Mouse (Mus musculus) limb, embryonic 10.5 days (tissue): ENCODE measurements around the gene Oas1f. TPM values are rescaled to one million over a fixed set of nuclear protein-coding genes. Genes with fewer than 3 reads are reported as not detected.
"Not testable (repeated sequence)": the region's sequence is repeated elsewhere in the genome, so short reads cannot be mapped to it uniquely, and the experiment has no call there.

Source experiments
- DNase-seq: peaks from one replicate; pipeline ENCODE4 v3.0.0-alpha.2; 2017; ENCODE audit warnings: low spot score
- H3K27ac ChIP-seq: fragments of 300-500 bp; sonication (generic); 2 replicates; pipeline ENCODE4 v1.5.1; 2016; ENCODE audit warnings: mild to moderate bottlenecking
- H3K27me3 ChIP-seq: fragments of 300-500 bp; sonication (generic); 2 replicates; pipeline ENCODE4 v1.6.1; 2016; ENCODE audit warnings: low read depth, mild to moderate bottlenecking; ENCODE audit not compliant: poor library complexity, severe bottlenecking
- H3K36me3 ChIP-seq: fragments of 300-500 bp; sonication (generic); 2 replicates; pipeline ENCODE4 v1.6.1; 2016; ENCODE audit warnings: mild to moderate bottlenecking, moderate library complexity
- H3K4me1 ChIP-seq: fragments of 300-500 bp; sonication (generic); 2 replicates; pipeline ENCODE4 v1.6.1; 2016
- H3K4me3 ChIP-seq: fragments of 300-500 bp; sonication (generic); 2 replicates; pipeline ENCODE4 v1.5.1; 2016; ENCODE audit warnings: mild to moderate bottlenecking, moderate library complexity
- H3K9me3 ChIP-seq: fragments of 300-500 bp; sonication (generic); replicated peaks from 2 replicates; pipeline ENCODE4 v1.6.1; 2016; ENCODE audit warnings: mild to moderate bottlenecking
- WGBS: fragments of 180-500 bp; shearing (Covaris S2); methylation state at CpG from one replicate; pipeline ENCODE4 v1.1.7; 2016; 5-methylcytosine and 5-hydroxymethylcytosine counted together
- polyA plus RNA-seq: library from polyadenylated mRNA; unstranded; fragments of >200 nt; fragmentation: Nextera tagmentation; extraction: Ambion mirVana; gene quantifications from 2 replicates; pipeline ENCODE4 v1.2.1, GENCODE M21; 2016

Gene Oas1f
- not detected in 2 replicates for polyA plus RNA-seq

GRCm38 (mm10) chr5:120847067-120847466 lies at the start of gene Oas1f:
TSS of gene Oas1f (plus strand) at chr5:120847367.
- Histone ChIP-seq H3K9me3 (no peaks in the 10 kb centered on the region), H3K27ac (no peak within 1 kb of the TSS), H3K4me1 (no peaks in the 10 kb centered on the region), H3K36me3 (no peaks in the 10 kb centered on the region), H3K4me3 (no peak within 1 kb of the TSS), H3K27me3 (no peaks in the 10 kb centered on the region)
- DNase-seq: no peak
- WGBS: 86% methylated on average over 4 of the region's 4 CpGs

- H3K27me3 ChIP-seq, H3K27ac ChIP-seq, H3K4me3 ChIP-seq, H3K4me1 ChIP-seq, DNase-seq, H3K36me3 ChIP-seq, H3K9me3 ChIP-seq: not testable (repeated sequence)
- 83% methylated on average over 5 of the region's 5 CpGs for WGBS
These were observed 49.0 kb upstream of the Oas1f start for GRCm38 (mm10) chr5:120798147-120798546.

GRCm38 (mm10) chr5:120798943-120799342 lies 48.2 kb upstream of the Oas1f start:
- not testable (repeated sequence) for H3K4me3 ChIP-seq, DNase-seq, H3K4me1 ChIP-seq, H3K27me3 ChIP-seq, H3K9me3 ChIP-seq, H3K27ac ChIP-seq, H3K36me3 ChIP-seq
- 52% methylated on average over 2 of the region's 2 CpGs for WGBS

- Histone ChIP-seq H3K36me3 (no peaks in the 10 kb centered on the region), H3K4me1 (no peaks in the 10 kb centered on the region), H3K9me3 (no peaks in the 10 kb centered on the region), H3K27me3 (no peaks in the 10 kb centered on the region), H3K27ac (no peak overlapping the region), H3K4me3 (no peak overlapping the region)
- no peak for DNase-seq
- 79% methylated on average over 2 of the region's 2 CpGs for WGBS
These were observed 43.6 kb upstream of the Oas1f start for GRCm38 (mm10) chr5:120803596-120803995.

GRCm38 (mm10) chr5:120806458-120806857 lies 40.7 kb upstream of the Oas1f start:
- no peak overlapping the region for H3K27ac ChIP-seq
- 79% methylated on average over 1 of the region's 1 CpGs for WGBS
- no peaks in the 10 kb centered on the region for H3K9me3 ChIP-seq
- H3K27me3 ChIP-seq: no peaks in the 10 kb centered on the region
- H3K4me3 ChIP-seq: no peak overlapping the region
- no peaks in the 10 kb centered on the region for H3K36me3 ChIP-seq
- peaks cover 4% of the 10 kb centered on the region for H3K4me1 ChIP-seq
- peak; percentile 71 for DNase-seq

GRCm38 (mm10) chr5:120809171-120809570 lies 38.0 kb upstream of the Oas1f start:
- 45% methylated on average over 6 of the region's 6 CpGs for WGBS
- no peaks in the 10 kb centered on the region for H3K27me3 ChIP-seq
- no peak overlapping the region for H3K4me3 ChIP-seq
- H3K9me3 ChIP-seq: no peaks in the 10 kb centered on the region
- no peaks in the 10 kb centered on the region for H3K36me3 ChIP-seq
- no peak overlapping the region for H3K27ac ChIP-seq
- DNase-seq: no peak
- peaks cover 16% of the 10 kb centered on the region for H3K4me1 ChIP-seq

GRCm38 (mm10) chr5:120811951-120812819 lies 35.0 kb upstream of the Oas1f start, which contains the start of gene Oas1c:
TSS of gene Oas1c (minus strand) at chr5:120812514.
- peak within 1 kb of the TSS; percentile 39 for H3K4me3 ChIP-seq
- WGBS: 9% methylated on average over 18 of the region's 18 CpGs
- H3K9me3 ChIP-seq: no peaks in the 10 kb centered on the region
- peak; percentile 75 for DNase-seq
- H3K27me3 ChIP-seq: no peaks in the 10 kb centered on the region
- H3K27ac ChIP-seq: peak within 1 kb of the TSS; percentile 77
- no peaks in the 10 kb centered on the region for H3K36me3 ChIP-seq
- peaks cover 16% of the 10 kb centered on the region for H3K4me1 ChIP-seq

- no peaks in the 10 kb centered on the region for H3K36me3 ChIP-seq
- peaks cover 16% of the 10 kb centered on the region for H3K4me1 ChIP-seq
- no peak for DNase-seq
- H3K4me3 ChIP-seq: peak overlapping the region; percentile 39; the same call in 1 of the 2 replicates
- peak overlapping the region; percentile 77; the same call in 1 of the 2 replicates for H3K27ac ChIP-seq
- 86% methylated on average over 6 of the region's 6 CpGs for WGBS
- no peaks in the 10 kb centered on the region for H3K27me3 ChIP-seq
- H3K9me3 ChIP-seq: no peaks in the 10 kb centered on the region
These were observed 34.1 kb upstream of the Oas1f start for GRCm38 (mm10) chr5:120813023-120813422.

GRCm38 (mm10) chr5:120815949-120816348 lies 31.2 kb upstream of the Oas1f start:
- Histone ChIP-seq H3K4me3 (no peak overlapping the region), H3K4me1 (peaks cover 16% of the 10 kb centered on the region), H3K27ac (no peak overlapping the region), H3K36me3 (no peaks in the 10 kb centered on the region), H3K9me3 (no peaks in the 10 kb centered on the region), H3K27me3 (no peaks in the 10 kb centered on the region)
- 71% methylated on average over 3 of the region's 3 CpGs for WGBS
- DNase-seq: peak; percentile 47

- H3K36me3 ChIP-seq: no peaks in the 10 kb centered on the region
- no peaks in the 10 kb centered on the region for H3K9me3 ChIP-seq
- H3K27ac ChIP-seq: no peak overlapping the region
- DNase-seq: no peak
- H3K27me3 ChIP-seq: no peaks in the 10 kb centered on the region
- no peaks in the 10 kb centered on the region for H3K4me1 ChIP-seq
- H3K4me3 ChIP-seq: no peak overlapping the region
These were observed 28.2 kb upstream of the Oas1f start for GRCm38 (mm10) chr5:120818999-120819398.

GRCm38 (mm10) chr5:120831031-120831430 lies 16.1 kb upstream of the Oas1f start:
- Histone ChIP-seq H3K36me3 (no peaks in the 10 kb centered on the region), H3K4me1 (no peaks in the 10 kb centered on the region), H3K27me3 (peaks cover 15% of the 10 kb centered on the region; the same call in 1 of the 2 replicates), H3K4me3 (no peak overlapping the region), H3K27ac (no peak overlapping the region), H3K9me3 (no peaks in the 10 kb centered on the region)
- 87% methylated on average over 4 of the region's 4 CpGs for WGBS
- DNase-seq: no peak

GRCm38 (mm10) chr5:120833335-120834280 lies 13.6 kb upstream of the Oas1f start:
- Histone ChIP-seq H3K4me1 (no peaks in the 10 kb centered on the region), H3K9me3 (no peaks in the 10 kb centered on the region), H3K27me3 (peaks cover 15% of the 10 kb centered on the region; the same call in 1 of the 2 replicates), H3K36me3 (no peaks in the 10 kb centered on the region), H3K27ac (no peak overlapping the region), H3K4me3 (no peak overlapping the region)
- no peak for DNase-seq
- WGBS: 13% methylated on average over 17 of the region's 17 CpGs
